Mouse (Mus musculus) embryonic facial prominence, embryonic 13.5 days (tissue): ENCODE data around the gene Fads2. TPM values are rescaled to one million over a fixed set of nuclear protein-coding genes. Genes with fewer than 3 reads are reported as not detected.

Experiments used
- ATAC-seq: fragments of 200-750 bp; cut with Nextera tagmentation; 2 replicates; pipeline ENCODE4 v1.8.0; 2017; ENCODE audit warnings: low read depth; ENCODE audit not compliant: insufficient number of reproducible peaks, insufficient read depth, low FRiP score, low TSS enrichment
- H3K27ac ChIP-seq: fragments of 300-500 bp; sonication (generic); 2 replicates; pipeline ENCODE4 v1.5.1; 2015; ENCODE audit warnings: moderate library complexity, mild to moderate bottlenecking, inconsistent platforms
- H3K27me3 ChIP-seq: fragments of 300-500 bp; sonication (generic); 2 replicates; pipeline ENCODE4 v1.6.1; 2015; ENCODE audit warnings: mild to moderate bottlenecking, inconsistent platforms
- H3K36me3 ChIP-seq: fragments of 300-500 bp; sonication (generic); 2 replicates; pipeline ENCODE4 v1.6.1; 2015; ENCODE audit warnings: mild to moderate bottlenecking, inconsistent platforms
- H3K4me1 ChIP-seq: fragments of 300-500 bp; sonication (generic); 2 replicates; pipeline ENCODE4 v1.6.1; 2015; ENCODE audit warnings: inconsistent platforms
- H3K4me2 ChIP-seq: fragments of 300-500 bp; sonication (generic); 2 replicates; pipeline ENCODE4 v1.6.1; 2015; ENCODE audit warnings: moderate library complexity, mild to moderate bottlenecking, inconsistent platforms
- H3K4me3 ChIP-seq: fragments of 300-500 bp; sonication (generic); 2 replicates; pipeline ENCODE4 v1.5.1; 2015; ENCODE audit warnings: mild to moderate bottlenecking, inconsistent platforms
- H3K9ac ChIP-seq: fragments of 300-500 bp; sonication (generic); 2 replicates; pipeline ENCODE4 v1.6.1; 2015; ENCODE audit warnings: mild to moderate bottlenecking, inconsistent platforms
- H3K9me3 ChIP-seq: fragments of 300-500 bp; sonication (generic); 2 replicates; pipeline ENCODE4 v1.6.1; 2016; ENCODE audit warnings: inconsistent platforms
- WGBS: fragments of 180-500 bp; shearing (Covaris S2); methylation state at CpG from one replicate; pipeline ENCODE4 v1.1.7; 2015; ENCODE audit warnings: mixed read lengths; 5-methylcytosine and 5-hydroxymethylcytosine counted together
- polyA plus RNA-seq: library from polyadenylated mRNA; unstranded; fragments of >200 nt; fragmentation: Nextera tagmentation; extraction: Ambion mirVana; gene quantifications from 2 replicates; pipeline ENCODE4 v1.2.1, GENCODE M21; 2015

The Fads2 gene
- polyA plus RNA-seq, 1 experiment from 2014 or later, result 79.8 TPM

GRCm38 (mm10) chr19:10071166-10071565 lies 30.4 kb downstream of the Fads2 start:
- Histone ChIP-seq H3K27me3 (no peaks in the 10 kb centered on the region), H3K4me1 (no peaks in the 10 kb centered on the region), H3K36me3 (peaks cover 97% of the 10 kb centered on the region), H3K4me2 (no peak overlapping the region), H3K4me3 (no peak overlapping the region), H3K9me3 (no peaks in the 10 kb centered on the region), H3K27ac (no peak overlapping the region), H3K9ac (no peak overlapping the region)
- ATAC-seq, result no peak
- 89% methylated on average over 5 of the region's 5 CpGs for WGBS

DNA sequence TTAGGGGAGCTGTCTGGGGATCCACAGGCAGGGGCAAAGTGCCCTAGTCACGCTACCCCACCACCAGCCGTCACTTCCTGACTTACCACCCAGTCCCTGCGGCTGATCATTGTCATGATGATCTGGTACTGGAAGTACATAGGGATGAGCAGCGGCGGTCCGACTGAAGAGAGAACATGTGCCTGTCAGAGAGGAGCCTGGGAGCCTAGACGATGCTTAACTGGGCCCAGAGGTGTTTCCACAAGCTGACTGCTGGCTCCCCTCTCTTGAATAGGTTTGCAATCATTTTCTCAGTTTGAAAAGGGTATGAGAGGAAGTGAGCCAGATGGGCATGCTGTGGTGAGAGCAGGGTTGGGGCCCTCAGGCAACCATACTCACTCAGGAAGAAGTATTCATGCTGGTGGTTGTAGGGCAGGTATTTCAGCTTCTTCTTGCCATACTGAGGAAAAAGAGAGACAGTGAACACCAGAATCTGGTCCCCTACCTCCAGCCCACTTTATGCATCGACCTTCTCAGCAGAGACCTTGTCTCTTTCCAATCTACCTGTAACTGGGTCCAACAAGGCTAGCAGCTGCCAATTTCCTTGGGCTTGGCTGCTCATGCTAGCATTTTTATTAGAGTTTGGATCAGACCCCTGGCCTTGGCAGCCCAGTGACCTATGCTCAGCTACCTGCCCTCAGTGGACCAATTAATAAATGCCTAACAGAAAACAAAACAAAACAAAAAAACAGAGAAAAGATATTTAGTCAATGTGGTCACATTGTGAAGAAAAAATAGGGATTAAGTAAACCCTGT lies 31.2 kb downstream of the Fads2 start:
- Histone ChIP-seq H3K9ac (no peak overlapping the region), H3K4me1 (no peaks in the 10 kb centered on the region), H3K36me3 (peaks cover 97% of the 10 kb centered on the region), H3K27me3 (no peaks in the 10 kb centered on the region), H3K4me2 (no peak overlapping the region), H3K27ac (no peak overlapping the region), H3K9me3 (no peaks in the 10 kb centered on the region), H3K4me3 (no peak overlapping the region)
- ATAC-seq, result no peak
- WGBS, result 96% methylated on average over 8 of the region's 8 CpGs

DNA sequence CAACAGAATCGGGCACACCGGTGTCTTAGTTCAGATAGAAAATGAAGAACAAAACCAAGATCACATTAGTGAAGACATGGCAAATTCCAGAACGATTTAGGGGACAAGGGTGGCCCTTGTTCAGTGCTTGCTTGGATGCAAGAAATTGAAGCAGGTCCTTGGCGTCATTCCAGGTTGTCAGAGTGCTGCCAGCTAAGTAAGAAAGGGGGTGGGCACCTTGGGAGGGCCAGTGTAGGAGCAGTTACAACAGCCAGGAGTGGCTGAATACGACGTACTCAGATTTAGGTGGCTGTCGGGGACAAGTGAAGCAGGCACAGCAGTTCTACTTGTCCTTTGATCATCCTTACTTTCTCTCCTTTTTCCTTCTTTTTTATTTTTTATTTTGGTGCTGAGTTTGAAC lies 33.8 kb downstream of the Fads2 start:
- Histone ChIP-seq H3K27me3 (no peaks in the 10 kb centered on the region), H3K9ac (no peak overlapping the region), H3K4me3 (no peak overlapping the region), H3K9me3 (no peaks in the 10 kb centered on the region), H3K36me3 (peaks cover 97% of the 10 kb centered on the region), H3K27ac (no peak overlapping the region), H3K4me2 (no peak overlapping the region), H3K4me1 (no peaks in the 10 kb centered on the region)
- ATAC-seq, result no peak
- 83% methylated on average over 7 of the region's 7 CpGs for WGBS

GRCm38 (mm10) chr19:10066502-10066901 lies 35.0 kb downstream of the Fads2 start:
- H3K27me3 ChIP-seq, result no peaks in the 10 kb centered on the region
- WGBS, result 95% methylated on average over 3 of the region's 3 CpGs
- no peak overlapping the region for H3K27ac ChIP-seq
- H3K9me3 ChIP-seq, result no peaks in the 10 kb centered on the region
- no peak overlapping the region for H3K4me3 ChIP-seq
- H3K4me1 ChIP-seq, result no peaks in the 10 kb centered on the region
- no peak overlapping the region for H3K9ac ChIP-seq
- no peak for ATAC-seq
- peaks cover 98% of the 10 kb centered on the region for H3K36me3 ChIP-seq
- H3K4me2 ChIP-seq, result no peak overlapping the region

- Histone ChIP-seq H3K9ac (no peak overlapping the region), H3K27me3 (no peaks in the 10 kb centered on the region), H3K9me3 (no peaks in the 10 kb centered on the region), H3K4me3 (no peak overlapping the region), H3K36me3 (peaks cover 98% of the 10 kb centered on the region), H3K4me1 (no peaks in the 10 kb centered on the region), H3K4me2 (no peak overlapping the region), H3K27ac (no peak overlapping the region)
- 93% methylated on average over 4 of the region's 4 CpGs for WGBS
- ATAC-seq, result no peak
These were observed 35.4 kb downstream of the Fads2 start for GRCm38 (mm10) chr19:10066189-10066500.

GRCm38 (mm10) chr19:10065465-10066188 lies 35.9 kb downstream of the Fads2 start:
- no peak overlapping the region for H3K4me3 ChIP-seq
- H3K4me2 ChIP-seq, result no peak overlapping the region
- no peaks in the 10 kb centered on the region for H3K9me3 ChIP-seq
- H3K27ac ChIP-seq, result no peak overlapping the region
- no peaks in the 10 kb centered on the region for H3K27me3 ChIP-seq
- no peak for ATAC-seq
- no peak overlapping the region for H3K9ac ChIP-seq
- no peaks in the 10 kb centered on the region for H3K4me1 ChIP-seq
- peaks cover 98% of the 10 kb centered on the region for H3K36me3 ChIP-seq
- WGBS, result 95% methylated on average over 5 of the region's 5 CpGs

- Histone ChIP-seq H3K4me2 (no peak overlapping the region), H3K4me3 (no peak overlapping the region), H3K36me3 (peaks cover 86% of the 10 kb centered on the region), H3K27me3 (no peaks in the 10 kb centered on the region), H3K27ac (no peak overlapping the region), H3K9me3 (no peaks in the 10 kb centered on the region), H3K4me1 (no peaks in the 10 kb centered on the region), H3K9ac (no peak overlapping the region)
- no peak for ATAC-seq
- 88% methylated on average over 10 of the region's 10 CpGs for WGBS
These were observed 37.2 kb downstream of the Fads2 start for GRCm38 (mm10) chr19:10064173-10065012.

DNA sequence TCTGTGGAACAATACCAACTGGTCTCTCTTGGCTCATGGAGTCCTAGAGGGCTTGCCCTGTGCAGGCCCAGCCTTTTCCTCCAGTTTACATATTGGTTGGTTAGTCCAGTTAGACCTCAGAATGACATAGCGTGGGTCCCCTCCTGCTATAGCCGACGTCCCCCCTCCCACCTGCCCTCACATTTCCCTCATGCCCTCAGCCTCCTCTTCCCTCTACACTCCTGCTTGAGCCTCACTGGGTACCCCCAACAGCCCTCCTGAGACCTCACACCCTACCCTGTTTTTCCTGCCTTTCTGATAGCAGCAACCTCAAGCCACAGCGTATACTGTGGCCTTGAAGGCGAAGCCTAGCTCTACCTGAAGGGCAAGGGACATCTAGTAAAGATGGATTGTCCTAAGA lies 38.7 kb downstream of the Fads2 start:
- Histone ChIP-seq H3K9ac (no peak overlapping the region), H3K9me3 (no peaks in the 10 kb centered on the region), H3K4me1 (no peaks in the 10 kb centered on the region), H3K27me3 (no peaks in the 10 kb centered on the region), H3K27ac (no peak overlapping the region), H3K36me3 (peaks cover 71% of the 10 kb centered on the region), H3K4me2 (no peak overlapping the region), H3K4me3 (no peak overlapping the region)
- no peak for ATAC-seq
- 95% methylated on average over 5 of the region's 5 CpGs for WGBS

DNA sequence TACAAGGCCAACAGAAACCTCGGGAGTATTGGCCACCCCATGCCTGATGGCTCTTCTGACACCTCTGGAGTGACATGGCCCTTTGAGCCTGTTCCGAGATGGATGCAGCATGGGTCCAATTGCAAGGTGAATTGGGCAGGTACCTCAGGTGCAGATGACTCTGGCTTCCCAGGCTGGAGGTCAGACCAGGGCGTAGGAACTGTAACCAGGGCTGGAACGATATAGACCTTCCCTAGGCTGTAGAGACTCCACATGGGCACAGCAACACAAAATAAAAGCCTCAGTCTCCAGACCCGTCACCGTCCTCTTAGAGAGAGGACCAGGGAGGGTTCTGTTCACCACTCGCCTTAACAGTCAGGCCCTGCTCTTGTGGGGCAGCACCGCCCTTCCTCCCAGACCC lies 39.3 kb downstream of the Fads2 start:
- Histone ChIP-seq H3K4me3 (no peak overlapping the region), H3K4me2 (no peak overlapping the region), H3K27ac (no peak overlapping the region), H3K4me1 (no peaks in the 10 kb centered on the region), H3K36me3 (peaks cover 66% of the 10 kb centered on the region), H3K27me3 (no peaks in the 10 kb centered on the region), H3K9me3 (no peaks in the 10 kb centered on the region), H3K9ac (no peak overlapping the region)
- 86% methylated on average over 8 of the region's 8 CpGs for WGBS
- no peak for ATAC-seq

GRCm38 (mm10) chr19:10061624-10062023 lies 39.9 kb downstream of the Fads2 start:
- no peak overlapping the region for H3K4me2 ChIP-seq
- no peaks in the 10 kb centered on the region for H3K27me3 ChIP-seq
- H3K4me1 ChIP-seq, result no peaks in the 10 kb centered on the region
- H3K9ac ChIP-seq, result no peak overlapping the region
- no peak overlapping the region for H3K4me3 ChIP-seq
- ATAC-seq, result no peak
- H3K36me3 ChIP-seq, result peaks cover 59% of the 10 kb centered on the region
- 93% methylated on average over 2 of the region's 2 CpGs for WGBS
- H3K9me3 ChIP-seq, result no peaks in the 10 kb centered on the region
- H3K27ac ChIP-seq, result no peak overlapping the region

DNA sequence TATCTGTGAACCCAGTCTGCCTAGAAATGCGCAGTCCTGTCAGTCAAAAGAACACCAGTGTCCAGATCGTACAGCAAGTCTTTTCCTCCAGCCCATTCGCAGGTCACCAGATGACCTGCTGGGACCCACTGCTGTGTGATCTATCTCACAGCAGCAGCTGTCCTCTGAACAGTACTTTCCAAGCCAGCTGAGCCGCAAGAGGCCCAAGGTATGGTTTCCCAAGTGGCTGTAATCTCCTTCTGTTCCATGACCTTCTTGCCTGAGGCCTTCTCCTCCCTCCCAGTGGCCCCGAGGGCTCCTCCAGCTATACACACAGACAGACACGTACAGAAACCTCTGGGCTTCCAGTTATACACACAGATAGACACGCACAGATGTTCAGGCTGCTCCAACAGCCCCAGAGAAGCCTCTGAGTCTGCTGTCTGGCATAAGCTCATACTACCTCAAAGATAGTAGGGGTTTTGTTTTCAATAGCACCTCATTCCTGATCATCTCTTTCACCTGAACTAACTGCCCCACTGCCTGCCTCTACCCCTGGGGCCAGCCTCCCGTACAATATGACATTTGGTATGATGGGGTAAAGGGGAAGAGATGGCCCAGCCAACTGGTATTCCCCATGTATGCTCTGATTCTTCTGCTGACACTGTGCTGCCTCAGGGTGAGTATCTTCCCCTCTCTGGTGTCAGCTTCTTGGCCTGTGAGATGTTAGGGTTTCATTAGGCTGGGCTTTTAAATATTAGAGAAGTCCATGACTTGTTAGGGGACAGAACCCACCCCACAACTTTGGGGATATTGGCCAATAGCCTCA lies 40.6 kb downstream of the Fads2 start:
- 62% methylated on average over 8 of the region's 8 CpGs for WGBS
- no peak overlapping the region for H3K4me2 ChIP-seq
- H3K27ac ChIP-seq, result no peak overlapping the region
- no peak overlapping the region for H3K9ac ChIP-seq
- ATAC-seq, result no peak
- H3K4me1 ChIP-seq, result no peaks in the 10 kb centered on the region
- no peaks in the 10 kb centered on the region for H3K9me3 ChIP-seq
- H3K36me3 ChIP-seq, result peaks cover 53% of the 10 kb centered on the region
- H3K4me3 ChIP-seq, result no peak overlapping the region
- no peaks in the 10 kb centered on the region for H3K27me3 ChIP-seq
